Mouse (Mus musculus): ENCODE results near the gene Armc2. TPM values are rescaled to one million over a fixed set of nuclear protein-coding genes. Genes with fewer than 3 reads are reported as not detected.

Gene Armc2
- total and polyA plus RNA-seq, 3 experiments = 0.34 to 0.99 (median 0.90) TPM

GRCm38 (mm10) chr10:41978403-41979234 lies 39.6 kb downstream of the Armc2 start (continued):
- TF ChIP-seq HCFC1 (IDR thresholded peaks at IDR 0.05; ENCODE audit: low read depth, low read length) (no peak), PAX5 (IDR thresholded peaks at IDR 0.05; ENCODE audit: low read length) (no peak), POLR2AphosphoS2 (IDR thresholded peaks at IDR 0.05; ENCODE audit: low read depth, low read length) (no peak), EP300 (IDR thresholded peaks at IDR 0.05; ENCODE audit: low read length) (peak; percentile 99), MAX (IDR thresholded peaks at IDR 0.05; ENCODE audit: low read length) (peak; percentile 47; the same call in 1 of the 2 replicates), KAT2A (IDR thresholded peaks at IDR 0.05; ENCODE audit: insufficient replicate concordance, low read length) (no peak), ZC3H11A (IDR thresholded peaks at IDR 0.05; ENCODE audit: low read depth, low read length) (no peak), JUND (conservative IDR thresholded peaks at IDR 0.05; ENCODE audit: low read depth, low read length) (peak; percentile 99), MYC (IDR thresholded peaks at IDR 0.05; ENCODE audit: low read depth, low read length) (0 out of 2 replicates have a peak, but pooled peaks have one; percentile 82), USF1 (IDR thresholded peaks at IDR 0.05; ENCODE audit: low read depth, low read length) (no peak), MXI1 (IDR thresholded peaks at IDR 0.05; ENCODE audit: low read depth, low read length) (no peak), USF2 (conservative IDR thresholded peaks at IDR 0.05; ENCODE audit: low read depth, low read length) (no peak), BHLHE40 (IDR thresholded peaks at IDR 0.05; ENCODE audit: low read depth, low read length) (peak; percentile 89), UBTF (IDR thresholded peaks at IDR 0.05; ENCODE audit: low read depth, low read length) (no peak), MAFK (IDR thresholded peaks at IDR 0.05; ENCODE audit: insufficient replicate concordance, low read length) (peak; percentile 88)

GRCm38 (mm10) chr10:41972676-41973075 lies 45.6 kb downstream of the Armc2 start:
- Histone ChIP-seq H3K4me2 (ENCODE audit: insufficient read depth, low read depth, poor library complexity, severe bottlenecking) (no peak overlapping the region; the same call in 1 of the 2 replicates), H3K9me3 (replicated peaks; ENCODE audit: low read length) (no peaks in the 10 kb centered on the region), H3K4me3 (replicated peaks in 1 of 3; ENCODE audit: low read depth in 2 of 3, low read length in 2 of 3, poor library complexity in 1 of 3) (no peak overlapping the region), H3K27me3 (replicated peaks) (no peaks in the 10 kb centered on the region), H3K79me2 (replicated peaks; ENCODE audit: control insufficient read depth, extremely low read depth, insufficient read depth, poor library complexity, severe bottlenecking) (no peaks in the 10 kb centered on the region), H3K27ac (ENCODE audit: insufficient read depth, low read depth) (no peak overlapping the region), H3K9ac (ENCODE audit: insufficient read depth, low read depth) (no peak overlapping the region), H3K36me3 (replicated peaks in 1 of 2; ENCODE audit: control insufficient read depth in 1 of 2, insufficient read depth in 1 of 2, low read length in 1 of 2) (no peaks in the 10 kb centered on the region), H3K4me1 (ENCODE audit: control insufficient read depth in 1 of 2, insufficient read depth in 2 of 2) (peaks cover 7 to 20% of the 10 kb centered on the region in 2 experiments)
- no peak for TF ChIP-seq USF1 (IDR thresholded peaks at IDR 0.05; ENCODE audit: low read depth, low read length)
- no peak for TF ChIP-seq ELF1 (IDR thresholded peaks at IDR 0.05; ENCODE audit: low read depth, low read length)
- TF ChIP-seq MAX (IDR thresholded peaks at IDR 0.05; ENCODE audit: low read length) = no peak
- no peak for TF ChIP-seq MEF2A (IDR thresholded peaks at IDR 0.05; ENCODE audit: borderline replicate concordance, low read depth, low read length)
- no peak for TF ChIP-seq POLR2AphosphoS2 (IDR thresholded peaks at IDR 0.05; ENCODE audit: low read depth, low read length)
- no peak for TF ChIP-seq HCFC1 (IDR thresholded peaks at IDR 0.05; ENCODE audit: low read depth, low read length)
- TF ChIP-seq NELFE (IDR thresholded peaks at IDR 0.05; ENCODE audit: low read depth, low read length) = no peak
- no peak for TF ChIP-seq MAZ (IDR thresholded peaks at IDR 0.05; ENCODE audit: low read depth, low read length)
- no peak for TF ChIP-seq ETS1 (conservative IDR thresholded peaks at IDR 0.05; ENCODE audit: low read depth, low read length)
- TF ChIP-seq CHD1 (IDR thresholded peaks at IDR 0.05; ENCODE audit: low read depth, low read length) = no peak
- TF ChIP-seq BHLHE40 (IDR thresholded peaks at IDR 0.05; ENCODE audit: low read depth, low read length) = no peak
- no peak for TF ChIP-seq IRF4 (IDR thresholded peaks at IDR 0.05; ENCODE audit: low read depth, low read length)
- no peak for TF ChIP-seq GABPA (IDR thresholded peaks at IDR 0.05; ENCODE audit: insufficient replicate concordance, low read depth, low read length)
- no peak for TF ChIP-seq MYC (IDR thresholded peaks at IDR 0.05; ENCODE audit: low read depth, low read length)
- TF ChIP-seq ZC3H11A (IDR thresholded peaks at IDR 0.05; ENCODE audit: low read depth, low read length) = no peak
- no peak for TF ChIP-seq USF2 (conservative IDR thresholded peaks at IDR 0.05; ENCODE audit: low read depth, low read length)
- no peak for TF ChIP-seq CTCF (conservative IDR thresholded peaks at IDR 0.05 in 1 of 2, IDR thresholded peaks at IDR 0.05 in 1 of 2; ENCODE audit: low read depth in 2 of 2, low read length in 2 of 2)
- no peak for TF ChIP-seq EP300 (IDR thresholded peaks at IDR 0.05; ENCODE audit: low read length)
- TF ChIP-seq SMC3 (IDR thresholded peaks at IDR 0.05; ENCODE audit: low read depth, low read length) = no peak
- dilution Hi-C loops (cut with MboI; ENCODE audit: extremely low pct_ligation_motif_present, extremely low pct_unique_long_range_greater_than_20kb, low sequenced_read_pairs) = no loop called here
- in situ Hi-C loops (cut with MboI; ENCODE audit: low pct_ligation_motif_present, low pct_unique_long_range_greater_than_20kb, low sequenced_read_pairs) = loop anchor here (25.0 kb wide), 1 partner anchor 460 kb away; the partner anchor contains the start of gene Cd164
- DNase-seq (ENCODE audit: extremely low read depth) = no peak

All from CH12.LX (cell line).